In the genomic region with DNA sequence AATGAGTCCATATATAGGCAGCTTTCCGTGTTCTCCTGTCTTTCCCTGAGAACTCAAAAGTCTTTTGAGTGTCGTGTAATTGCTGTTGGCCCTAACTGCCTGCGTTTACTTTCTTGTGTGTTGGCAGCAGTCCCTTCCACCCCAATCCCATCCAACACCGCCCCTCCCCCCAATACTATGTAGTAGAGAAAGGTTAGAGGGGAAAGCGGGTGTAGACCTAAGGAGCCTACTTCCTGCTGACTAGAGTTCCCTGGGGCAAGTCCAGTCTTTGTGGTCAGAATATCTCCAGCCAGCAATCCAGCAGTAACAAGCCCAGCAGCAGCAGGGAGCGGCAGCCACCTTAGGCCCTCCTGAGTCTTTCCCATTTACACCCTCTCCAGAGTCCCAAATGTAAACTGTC, we compare ENCODE assay signal across 28 mouse cellular contexts. TPM values are rescaled to one million over a fixed set of nuclear protein-coding genes. Genes with fewer than 3 reads are reported as not detected.
DNase-seq lines count a peak whose midpoint lies in the region; ATAC-seq and TF ChIP-seq lines count a peak whose summit lies in the region.
"Had no signal": no experiment of that assay in that cellular context is flagged by ENCODE, and none has a peak within 500 bp of the region (broad histone marks: within the 10 kb centered on the region; RNA-seq: fewer than 3 reads in every experiment).

No protein-coding gene starts in this region.

- H3K27me3 ChIP-seq in lung, embryonic 16.5 days (ENCODE audit: control insufficient read depth, insufficient read depth, low read depth, low read length): no peaks in the 10 kb centered on the region
- no peaks in the 10 kb centered on the region for H3K27me3 ChIP-seq in forebrain, embryonic 10.5 days (ENCODE audit: poor library complexity, severe bottlenecking)
- H3K27me3 ChIP-seq: forebrain, embryonic 13.5 days; heart, embryonic 15.5 days; hindbrain, embryonic 13.5 days; limb, embryonic 12.5 days; megakaryocyte, embryonic 14.5 days; midbrain, embryonic 12.5 days; neural tube, embryonic 13.5 days had no signal

- H3K27ac ChIP-seq in lung, embryonic 16.5 days (ENCODE audit: low read length): 0 out of 2 replicates have a peak overlapping the region, but pooled peaks have one; percentile 5
- no peak overlapping the region for H3K27ac ChIP-seq in layer of hippocampus, adult 2 months
- no peak overlapping the region for H3K27ac ChIP-seq in forebrain, embryonic 10.5 days
- H3K27ac ChIP-seq: forebrain, embryonic 13.5 days; heart, embryonic 10.5 days; heart, embryonic 15.5 days; hindbrain, embryonic 13.5 days; left cerebral cortex, adult 2 months; limb, embryonic 12.5 days; midbrain, embryonic 12.5 days; neural tube, embryonic 13.5 days had no signal

- ATAC-seq in lung, embryonic 16.5 days (ENCODE audit: low read depth): peak; percentile 60; the same call in 1 of the 2 replicates
- ATAC-seq in megakaryocyte, adult 5-6 weeks (ENCODE audit: poor library complexity, severe bottlenecking): no peak
- ATAC-seq: activated CD4-positive, CD25-positive, alpha-beta regulatory T cell, adult 4 months; CD4-positive, CD25-positive, alpha-beta regulatory T cell, adult 4 months; forebrain, embryonic 13.5 days; liver, postnatal 0 days had no signal

- no peak overlapping the region for H3K4me3 ChIP-seq in lung, embryonic 16.5 days (ENCODE audit: low read length)
- no peak overlapping the region for H3K4me3 ChIP-seq in layer of hippocampus, adult 2 months
- no peak overlapping the region for H3K4me3 ChIP-seq in forebrain, embryonic 10.5 days
- H3K4me3 ChIP-seq: erythroblast, embryonic 14.5 days; forebrain, embryonic 13.5 days; heart, embryonic 10.5 days; heart, embryonic 15.5 days; hindbrain, embryonic 13.5 days; left cerebral cortex, adult 2 months; limb, embryonic 12.5 days; megakaryocyte, embryonic 14.5 days; midbrain, embryonic 12.5 days; neural tube, embryonic 13.5 days had no signal

- H3K9me3 ChIP-seq in lung, embryonic 16.5 days (ENCODE audit: control insufficient read depth, low read length): no peaks in the 10 kb centered on the region
- H3K9me3 ChIP-seq in forebrain, embryonic 10.5 days: no peaks in the 10 kb centered on the region; the same call in 1 of the 2 replicates
- H3K9me3 ChIP-seq: forebrain, embryonic 13.5 days; heart, embryonic 10.5 days; heart, embryonic 15.5 days; hindbrain, embryonic 13.5 days; megakaryocyte, embryonic 14.5 days; midbrain, embryonic 12.5 days; neural tube, embryonic 13.5 days had no signal

- peak; percentile 15 for DNase-seq in kidney, postnatal 14 days
- DNase-seq in kidney, adult 11 months: no peak
- peak; percentile 55 for DNase-seq in NIH3T3 (ENCODE audit: low read depth)
- peak; percentile 56 for DNase-seq in lung, postnatal 36 days
- DNase-seq in layer of hippocampus, adult 2 months (ENCODE audit: low spot score in 2 of 2): no peak
- DNase-seq in forebrain, embryonic 10.5 days (ENCODE audit: extremely low spot score, low spot score): no peak
- DNase-seq: adrenal gland, adult 8-10 months; cerebellum, adult 2 months; cerebellum, postnatal 14 days; gastrocnemius, postnatal 25 days; heart, adult 11 months; kidney, adult 18-20 months; liver, postnatal 0 days had no signal

- TF ChIP-seq CTCF in layer of hippocampus, adult 2 months (conservative IDR thresholded peaks at IDR 0.05): no peak

- no peaks in the 10 kb centered on the region; the same call in 1 of the 2 replicates for H3K4me1 ChIP-seq in lung, embryonic 16.5 days (replicated peaks; ENCODE audit: control insufficient read depth, insufficient read depth, low read length)
- H3K4me1 ChIP-seq in forebrain, embryonic 10.5 days: no peaks in the 10 kb centered on the region
- H3K4me1 ChIP-seq: forebrain, embryonic 13.5 days; heart, embryonic 10.5 days; heart, embryonic 15.5 days; hindbrain, embryonic 13.5 days; limb, embryonic 12.5 days; midbrain, embryonic 12.5 days; neural tube, embryonic 13.5 days had no signal

- H3K36me3 ChIP-seq in lung, embryonic 16.5 days (ENCODE audit: control insufficient read depth, insufficient read depth, low read length): peaks cover 18% of the 10 kb centered on the region
- H3K36me3 ChIP-seq in forebrain, embryonic 10.5 days (replicated peaks): peaks cover 95% of the 10 kb centered on the region

- no peak overlapping the region for H3K9ac ChIP-seq in lung, embryonic 16.5 days (ENCODE audit: low read length)
- H3K9ac ChIP-seq: forebrain, embryonic 13.5 days; heart, embryonic 15.5 days; hindbrain, embryonic 13.5 days; limb, embryonic 12.5 days; liver, postnatal 0 days; midbrain, embryonic 12.5 days; neural tube, embryonic 13.5 days had no signal

- WGBS in lung, embryonic 16.5 days: 45% methylated on average over 6 of the region's 6 CpGs
- 76% methylated on average over 6 of the region's 6 CpGs for WGBS in forebrain, embryonic 10.5 days

- H3K4me2 ChIP-seq in lung, embryonic 16.5 days (ENCODE audit: low read depth, low read length): no peak overlapping the region
- H3K4me2 ChIP-seq: forebrain, embryonic 13.5 days; heart, embryonic 15.5 days; hindbrain, embryonic 13.5 days; limb, embryonic 12.5 days; liver, embryonic 11.5 days; midbrain, embryonic 12.5 days; neural tube, embryonic 13.5 days had no signal

RNA-seq across cellular contexts. Expression of gene Brap, which starts 8.0 kb away (rescaled TPM):
- 32.4 and 36.5 TPM in 2 replicates for polyA plus RNA-seq in lung, embryonic 16.5 days (2015; fragmentation: Nextera tagmentation; extraction: Ambion mirVana)
- total RNA-seq in layer of hippocampus, adult 2 months (2021): 10 to 100 TPM; 67.8 to 68.4 TPM
- total RNA-seq in megakaryocyte, adult 5-6 weeks (2015): 22.7 and 25.6 TPM in 2 replicates
- 53.5 and 71.5 TPM in 2 replicates for total RNA-seq in megakaryocyte, adult 5-6 weeks (2017)
- polyA plus RNA-seq in forebrain, embryonic 10.5 days (2016; fragmentation: Nextera tagmentation; extraction: Ambion mirVana): 33.9 and 39.7 TPM in 2 replicates

RNA-seq across cellular contexts. Expression of gene Acad10, which starts 8.1 kb away (rescaled TPM):
- 3.1 and 3.6 TPM in 2 replicates for polyA plus RNA-seq in lung, embryonic 16.5 days (2015; fragmentation: Nextera tagmentation; extraction: Ambion mirVana)
- total RNA-seq in layer of hippocampus, adult 2 months (2021): 1 to 10 TPM; 4.2 to 4.3 TPM
- 0.46 and 0.60 TPM in 2 replicates for total RNA-seq in megakaryocyte, adult 5-6 weeks (2015)
- total RNA-seq in megakaryocyte, adult 5-6 weeks (2017): 0.69 and 1.4 TPM in 2 replicates
- polyA plus RNA-seq in forebrain, embryonic 10.5 days (2016; fragmentation: Nextera tagmentation; extraction: Ambion mirVana): 2.0 TPM in 2 replicates

RNA-seq across cellular contexts. Expression of gene Atxn2, which starts 42.7 kb away (rescaled TPM):
- polyA plus RNA-seq in lung, embryonic 16.5 days (2015; fragmentation: Nextera tagmentation; extraction: Ambion mirVana): 30.0 and 31.8 TPM in 2 replicates
- 100 to 1,000 TPM; 216 to 227 TPM for total RNA-seq in layer of hippocampus, adult 2 months (2021)
- 46.3 and 50.9 TPM in 2 replicates for total RNA-seq in megakaryocyte, adult 5-6 weeks (2015)
- total RNA-seq in megakaryocyte, adult 5-6 weeks (2017): 33.2 and 46.3 TPM in 2 replicates
- 41.0 and 41.1 TPM in 2 replicates for polyA plus RNA-seq in forebrain, embryonic 10.5 days (2016; fragmentation: Nextera tagmentation; extraction: Ambion mirVana)

RNA-seq across cellular contexts. Expression of gene Acad12, which starts 49.7 kb away (rescaled TPM):
- polyA plus RNA-seq in lung, embryonic 16.5 days (2015; fragmentation: Nextera tagmentation; extraction: Ambion mirVana): 2.7 and 3.4 TPM in 2 replicates
- 1 to 10 TPM; 5.5 to 6.8 TPM for total RNA-seq in layer of hippocampus, adult 2 months (2021)
- 1.1 and 5.4 TPM in 2 replicates for total RNA-seq in megakaryocyte, adult 5-6 weeks (2015)
- 2.1 and 5.5 TPM in 2 replicates for total RNA-seq in megakaryocyte, adult 5-6 weeks (2017)
- 2.7 and 3.0 TPM in 2 replicates for polyA plus RNA-seq in forebrain, embryonic 10.5 days (2016; fragmentation: Nextera tagmentation; extraction: Ambion mirVana)

Comparison
In these comparisons a context has a peak if more than half of its experiments do, and no peak if none do; other contexts are left out.
1. DNase-seq: peak in kidney, postnatal 14 days (single experiment), NIH3T3 (single experiment) and lung, postnatal 36 days (single experiment); none in kidney, adult 11 months (single experiment), layer of hippocampus, adult 2 months (0 of 2) and forebrain, embryonic 10.5 days (single experiment).
2. RNA of gene Atxn2, which starts 42.7 kb away (total RNA-seq): 216 to 227 TPM in layer of hippocampus, adult 2 months; 33.2 to 50.9 TPM in megakaryocyte, adult 5-6 weeks; every median in the first group is over 4 times any median in the second.